Mouse (Mus musculus) olfactory bulb, adult 2 months (tissue): ENCODE results near the gene Pcca.

ENCODE experiments used
- CTCF ChIP-seq: fragments of 200-500 bp; IDR thresholded peaks from 2 replicates; pipeline ENCODE4 v1.5.1; 2012; ENCODE audit warnings: low read depth, mild to moderate bottlenecking, low read length, moderate library complexity; ENCODE audit not compliant: insufficient read depth
- POLR2A ChIP-seq: fragments of 200-500 bp; IDR thresholded peaks from 2 replicates; pipeline ENCODE4 v1.6.1; 2012; ENCODE audit warnings: mild to moderate bottlenecking, low read depth, low read length, moderate library complexity; ENCODE audit not compliant: insufficient read depth

DNA sequence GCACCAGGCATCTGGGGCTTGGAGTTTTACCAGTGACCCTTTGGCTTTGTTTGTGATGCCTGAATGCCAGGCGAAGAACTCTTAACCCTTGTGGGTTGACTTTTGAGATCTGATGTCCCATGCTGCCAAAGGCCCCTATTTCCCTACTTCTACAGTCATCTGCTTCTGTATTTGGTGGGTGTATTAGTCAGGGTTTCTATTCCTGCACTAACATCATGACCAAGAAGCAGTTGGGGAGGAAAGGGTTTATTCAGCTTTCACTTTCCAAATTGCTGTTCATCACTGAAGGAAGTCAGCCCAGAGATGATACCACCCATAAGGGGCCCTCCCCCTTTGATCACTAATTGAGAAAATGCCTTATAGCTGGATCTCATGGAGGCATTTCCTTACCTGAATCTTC, 296.3 kb downstream of the Pcca start:
- TF ChIP-seq CTCF (no peak), POLR2A (no peak)
